Mouse (Mus musculus) MEL (cell line): ENCODE data around the gene Rbfox2.
A peak's percentile ranks its signal among the peaks of the same experiment; 100 is the strongest.

Experiments
- CHD1 ChIP-seq: IDR thresholded peaks from 2 replicates; pipeline ENCODE4 v1.6.1; 2012; ENCODE audit warnings: low read depth, mild to moderate bottlenecking, inconsistent platforms, low read length, improper control_type of control experiment
- CTCF ChIP-seq, 3 experiments: IDR thresholded peaks in 2 of 3; conservative IDR thresholded peaks in 1 of 3; 2 replicates each; pipeline ENCODE4 v1.5.1; 2011 to 2012; ENCODE audit warnings: low read length in 3 of 3, low read depth in 2 of 3, mild to moderate bottlenecking in 2 of 3, improper control_type of control experiment in 1 of 3, inconsistent platforms in 1 of 3, mixed read lengths in 1 of 3, moderate library complexity in 1 of 3; ENCODE audit not compliant: control insufficient read depth in 1 of 3, insufficient read depth in 1 of 3, poor library complexity in 1 of 3, severe bottlenecking in 1 of 3
- GATA1 ChIP-seq: IDR thresholded peaks from 2 replicates; pipeline ENCODE4 v1.6.1; 2011; ENCODE audit warnings: low read depth, low read length, improper control_type of control experiment
- HCFC1 ChIP-seq: IDR thresholded peaks from 2 replicates; pipeline ENCODE4 v1.6.1; 2012; ENCODE audit warnings: low read depth, mild to moderate bottlenecking, inconsistent platforms, low read length, improper control_type of control experiment, moderate library complexity
- MYC ChIP-seq: IDR thresholded peaks from 2 replicates; pipeline ENCODE4 v1.6.1; 2011; ENCODE audit warnings: low read depth, mild to moderate bottlenecking, low read length, improper control_type of control experiment, moderate library complexity
- NRF1 ChIP-seq: IDR thresholded peaks from 2 replicates; pipeline ENCODE4 v1.6.1; 2014; ENCODE audit warnings: low read depth, mild to moderate bottlenecking, inconsistent platforms, low read length, improper control_type of control experiment, moderate library complexity; ENCODE audit not compliant: poor library complexity, insufficient read depth, severe bottlenecking
- POLR2A ChIP-seq, 2 experiments: IDR thresholded peaks; 2 replicates each; pipeline ENCODE4 v1.6.1; 2011 to 2012; ENCODE audit warnings: low read length in 2 of 2, mild to moderate bottlenecking in 2 of 2, control low read depth in 1 of 2, improper control_type of control experiment in 1 of 2, low read depth in 1 of 2, moderate library complexity in 1 of 2; ENCODE audit not compliant: control insufficient read depth in 1 of 2, insufficient read depth in 1 of 2, poor library complexity in 1 of 2
- SIN3A ChIP-seq: IDR thresholded peaks from 2 replicates; pipeline ENCODE4 v1.6.1; 2012; ENCODE audit warnings: low read length, improper control_type of control experiment, inconsistent platforms
- TCF12 ChIP-seq: IDR thresholded peaks from 2 replicates; pipeline ENCODE4 v1.6.1; 2014; ENCODE audit warnings: low read depth, mild to moderate bottlenecking, inconsistent platforms, low read length, improper control_type of control experiment, moderate library complexity

DNA sequence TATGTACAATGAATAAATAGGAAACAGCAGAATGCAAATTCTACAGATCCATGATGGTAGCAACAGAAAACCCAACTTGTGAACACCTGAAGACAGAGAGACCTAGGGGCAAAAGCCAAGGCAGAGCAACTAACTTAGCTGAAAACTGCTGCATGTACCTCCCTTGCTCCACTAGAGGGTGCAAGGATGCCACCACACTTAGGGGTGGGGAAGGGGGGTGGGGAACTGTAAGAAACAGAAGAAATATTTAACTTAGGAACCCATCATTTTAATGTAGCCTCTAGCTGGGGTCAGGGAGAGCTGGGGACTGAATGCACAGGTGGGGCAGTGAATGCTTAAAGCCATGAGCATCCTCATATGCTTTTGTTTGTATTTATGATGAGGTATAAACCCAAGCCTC is 81.5 kb downstream of the Rbfox2 start:
- TF ChIP-seq CTCF (IDR thresholded peaks at IDR 0.05 in 2 of 3, conservative IDR thresholded peaks at IDR 0.05 in 1 of 3; ENCODE audit: control insufficient read depth in 1 of 3, insufficient read depth in 1 of 3, low read depth in 2 of 3, low read length in 3 of 3, poor library complexity in 1 of 3, severe bottlenecking in 1 of 3) (peak; percentile 43 to 71 (median 54)), HCFC1 (no peak), NRF1 (no peak), POLR2A (IDR thresholded peaks at IDR 0.05; ENCODE audit: control insufficient read depth in 1 of 2, insufficient read depth in 1 of 2, low read depth in 1 of 2, low read length in 2 of 2, poor library complexity in 1 of 2) (no peak), TCF12 (no peak), SIN3A (no peak), CHD1 (no peak), GATA1 (no peak), MYC (no peak)
